Mouse (Mus musculus) T-cell, adult 66 days (primary cell): ENCODE data around the gene Oxct1. TPM values are rescaled to one million over a fixed set of nuclear protein-coding genes. Genes with fewer than 3 reads are reported as not detected.

Experiments used
- total RNA-seq, 2 experiments: library from RNA; stranded (reverse); gene quantifications; 3 replicates in 1 of 2; 4 replicates in 1 of 2; pipeline ENCODE4 v1.2.4; 2023

Oxct1 gene
- total RNA-seq: 10 to 100 TPM; 61.6 to 70.7 TPM

DNA sequence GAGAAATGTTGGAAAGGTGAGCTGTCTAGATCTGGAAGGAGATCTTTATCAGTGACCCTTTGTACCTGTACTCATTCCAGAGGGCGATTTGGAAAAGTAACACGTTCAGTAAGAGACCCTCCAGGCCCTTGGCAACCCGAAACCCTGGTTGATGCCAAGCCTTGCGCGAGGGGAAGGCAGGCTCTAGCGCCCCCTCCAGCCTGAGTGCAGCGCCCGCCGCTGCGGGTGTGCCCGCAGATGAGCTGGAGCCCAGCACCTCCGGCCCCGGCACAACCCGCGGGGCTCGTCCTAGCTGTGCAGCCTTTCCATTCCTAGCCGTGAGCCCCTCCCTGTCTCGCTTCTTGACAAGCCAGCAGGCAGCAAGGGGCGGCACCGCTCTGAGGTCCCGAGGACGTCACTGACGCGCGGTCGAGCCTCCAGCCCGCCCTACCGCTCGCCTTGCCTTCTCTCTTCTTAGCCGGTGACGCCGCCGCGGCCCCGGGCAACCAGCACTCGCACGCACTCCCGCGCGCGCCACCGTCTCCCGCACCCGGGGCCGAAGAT lies at the start of gene Oxct1:
TSS of gene Oxct1 (plus strand) at position 153 of the 543 bp plus-strand sequence.

DNA sequence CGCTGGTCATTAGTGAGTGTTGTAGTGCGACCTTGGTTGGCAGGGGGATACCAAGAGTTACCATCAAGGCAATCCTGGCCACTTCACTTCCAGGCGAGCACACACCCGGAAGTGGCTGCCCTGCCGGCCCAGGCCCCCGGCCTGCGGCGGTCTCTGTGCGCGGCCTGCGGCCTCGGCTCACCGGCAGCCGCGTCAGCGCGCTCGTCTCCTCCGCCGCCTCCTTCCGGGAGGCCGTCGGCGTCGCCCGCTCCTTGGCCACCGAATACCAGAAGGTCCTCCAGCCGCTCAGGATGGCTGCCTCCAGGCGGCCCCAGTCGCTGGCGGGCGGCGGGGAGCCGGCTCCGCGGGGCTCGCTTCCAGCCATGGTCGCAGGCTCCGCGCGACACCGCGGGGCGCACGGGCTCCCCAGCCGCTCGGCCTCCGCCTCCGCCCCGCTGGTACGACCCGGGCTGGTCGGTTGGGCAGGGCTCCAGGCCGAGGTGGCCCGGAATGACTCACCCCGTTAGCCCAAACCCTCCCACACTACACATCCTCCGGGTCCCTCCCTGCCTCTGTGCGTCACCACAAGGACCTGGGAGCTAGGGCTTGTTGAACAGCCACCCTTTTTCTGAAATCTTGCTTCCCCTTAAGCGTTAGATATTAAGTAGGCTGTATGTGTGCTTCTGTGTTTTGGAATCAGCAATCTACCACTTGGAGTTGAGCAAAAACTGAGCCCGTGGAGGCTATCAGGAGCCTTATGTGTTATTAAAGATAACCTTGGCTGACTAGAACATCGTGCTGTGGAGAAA lies 46.9 kb upstream of the Oxct1 start, which contains the start of gene Fbxo4:
TSS of gene Fbxo4 (minus strand) at position 513 of the 788 bp plus-strand sequence.

DNA sequence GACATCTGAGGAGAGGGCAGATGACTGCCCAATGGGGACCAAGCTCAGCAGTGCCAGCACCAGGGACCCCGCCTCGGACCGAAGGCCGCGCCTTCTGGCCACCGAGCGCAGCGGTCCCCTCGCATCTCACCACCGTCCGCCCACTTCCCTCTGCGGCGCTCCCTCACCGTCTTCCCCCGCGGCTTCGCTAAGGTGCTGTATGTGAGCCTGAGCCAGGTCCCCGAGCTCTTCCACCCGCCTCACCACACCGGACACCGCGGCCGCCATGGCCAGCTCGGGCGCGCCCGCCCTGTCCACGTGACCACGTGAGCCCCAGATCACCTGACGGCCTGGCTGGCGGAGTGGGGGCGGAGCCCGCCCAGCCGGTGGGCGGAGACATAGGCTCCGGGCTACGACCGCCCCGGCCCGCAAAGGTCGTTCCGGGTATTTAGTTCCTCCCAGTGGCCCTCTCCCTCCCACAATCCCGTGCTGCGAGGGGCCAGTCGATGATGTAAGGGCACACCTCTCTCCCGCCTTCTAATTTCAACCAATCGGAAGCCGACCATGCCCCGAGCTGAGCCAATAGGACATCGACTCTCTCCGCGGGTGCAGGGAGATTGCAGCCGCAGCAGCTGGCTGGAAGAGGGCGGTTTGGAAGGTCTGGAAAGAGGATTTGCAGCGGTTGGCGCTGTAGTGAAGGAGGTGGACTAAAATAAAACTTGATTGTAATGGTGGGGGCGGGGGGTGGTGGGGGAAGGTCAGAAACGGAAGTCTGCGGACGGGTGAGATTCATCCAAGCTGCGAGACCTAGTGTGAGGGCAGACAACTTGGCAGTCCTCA lies 30.5 kb upstream of the Oxct1 start, which contains the start of gene AW549877:
TSS of gene AW549877 (minus strand) at position 297 of the 819 bp plus-strand sequence.

Other genes with a start within 250 kb of the Oxct1 start
- gene Fbxo4, start 46.8 kb upstream of the Oxct1 start, total RNA-seq: 10 to 100 TPM; 14.4 to 15.7 TPM
- 10 to 100 TPM; 44.8 to 47.8 TPM for gene AW549877, start 30.6 kb upstream of the Oxct1 start, total RNA-seq